Mouse (Mus musculus) hindbrain, postnatal 0 days (tissue): ENCODE measurements at regions not wholly inside any gene's neighbourhood (a gene's known extent, or its start where the extent isn't known, plus 50 kb on each side); places are given as distances from the start of the nearest gene placed in this dataset.
A peak's percentile ranks its signal among the peaks of the same experiment; 100 is the strongest.

Source experiments
- ATAC-seq: fragments of 200-750 bp; cut with Nextera tagmentation; 2 replicates; pipeline ENCODE4 v1.8.0; 2017; ENCODE audit warnings: mild to moderate bottlenecking, moderate TSS enrichment, moderate library complexity
- DNase-seq: peaks from one replicate; pipeline ENCODE4 v3.0.0-alpha.2; 2015; ENCODE audit warnings: low spot score
- H3K27ac ChIP-seq: fragments of 300-500 bp; sonication (generic); 2 replicates; pipeline ENCODE4 v1.5.1; 2014; ENCODE audit warnings: mild to moderate bottlenecking
- H3K27me3 ChIP-seq: fragments of 300-500 bp; sonication (generic); 2 replicates; pipeline ENCODE4 v1.6.1; 2014; ENCODE audit warnings: low read length, mixed read lengths; ENCODE audit not compliant: insufficient read depth
- H3K36me3 ChIP-seq: fragments of 300-500 bp; sonication (generic); 2 replicates; pipeline ENCODE4 v1.6.1; 2014; ENCODE audit warnings: low read length, mixed read lengths; ENCODE audit not compliant: insufficient read depth
- H3K4me1 ChIP-seq: fragments of 300-500 bp; sonication (generic); 2 replicates; pipeline ENCODE4 v1.6.1; 2014; ENCODE audit warnings: antibody characterized with exemption, low read length, mixed read lengths; ENCODE audit not compliant: insufficient read depth
- H3K4me2 ChIP-seq: fragments of 300-500 bp; sonication (generic); 2 replicates; pipeline ENCODE4 v1.6.1; 2014; ENCODE audit warnings: low read depth, mild to moderate bottlenecking, low read length, moderate library complexity, mixed read lengths
- H3K4me3 ChIP-seq: fragments of 300-500 bp; sonication (generic); 2 replicates; pipeline ENCODE4 v1.5.1; 2014; ENCODE audit warnings: low read length
- H3K9ac ChIP-seq: fragments of 300-500 bp; sonication (generic); replicated peaks from 2 replicates; pipeline ENCODE4 v1.6.1; 2014; ENCODE audit warnings: mild to moderate bottlenecking, low read length, moderate library complexity, mixed read lengths
- H3K9me3 ChIP-seq: fragments of 300-500 bp; sonication (generic); 2 replicates; pipeline ENCODE4 v1.6.1; 2016; ENCODE audit warnings: low read length, mixed read lengths
- CTCF ChIP-seq: IDR thresholded peaks from 2 replicates; pipeline ENCODE4 v1.5.1; 2016; ENCODE audit warnings: antibody characterized with exemption, control low read depth, low read depth
- WGBS: fragments of 180-500 bp; shearing (Covaris S2); extraction: QIAGEN DNeasy Blood & Tissue Kit; methylation state at CpG from one replicate; pipeline ENCODE4 v1.1.7; 2014; 5-methylcytosine and 5-hydroxymethylcytosine counted together

GRCm38 (mm10) chr11:7852612-7853011 lies 638.9 kb upstream of the Igfbp3 start:
- H3K4me3 ChIP-seq = no peak overlapping the region
- no peaks in the 10 kb centered on the region for H3K27me3 ChIP-seq
- 70% methylated on average over 2 of the region's 2 CpGs for WGBS
- no peak overlapping the region for H3K4me2 ChIP-seq
- DNase-seq = no peak
- H3K9ac ChIP-seq = no peak overlapping the region
- H3K4me1 ChIP-seq = no peaks in the 10 kb centered on the region
- no peak for ATAC-seq
- no peaks in the 10 kb centered on the region for H3K9me3 ChIP-seq
- no peaks in the 10 kb centered on the region for H3K36me3 ChIP-seq
- no peak overlapping the region for H3K27ac ChIP-seq
- TF ChIP-seq CTCF = no peak

- peak; percentile 15 for DNase-seq
- WGBS = 61% methylated on average over 8 of the region's 8 CpGs
- H3K36me3 ChIP-seq = no peaks in the 10 kb centered on the region
Observed at GRCm38 (mm10) chr11:7838311-7839237, 624.9 kb upstream of the Igfbp3 start.

DNA sequence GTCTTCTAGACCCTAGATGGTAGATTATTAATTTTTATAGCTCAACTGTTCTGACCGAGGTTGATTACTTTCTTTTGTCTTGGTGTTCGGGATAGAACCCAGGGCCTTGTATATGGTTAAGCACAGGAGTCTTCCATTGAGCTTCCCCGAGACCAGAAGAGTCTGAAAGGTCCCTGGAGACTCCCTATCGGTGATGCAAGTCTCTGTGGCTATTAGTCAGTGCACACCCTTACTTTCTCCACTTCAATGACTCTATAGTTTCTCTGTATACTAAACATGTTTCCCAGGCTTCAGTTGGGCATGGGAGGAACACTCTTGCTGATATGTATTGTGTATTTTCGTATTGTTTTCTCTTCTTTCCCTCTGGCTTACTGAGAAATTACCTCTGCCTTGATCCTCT lies 623.8 kb upstream of the Igfbp3 start:
- Histone ChIP-seq H3K9ac (no peak overlapping the region), H3K27ac (no peak overlapping the region), H3K27me3 (no peaks in the 10 kb centered on the region), H3K36me3 (no peaks in the 10 kb centered on the region), H3K4me1 (no peaks in the 10 kb centered on the region), H3K4me3 (no peak overlapping the region), H3K9me3 (no peaks in the 10 kb centered on the region), H3K4me2 (no peak overlapping the region)
- TF ChIP-seq CTCF = no peak
- WGBS = 79% methylated on average over 5 of the region's 5 CpGs
- ATAC-seq (no peak), DNase-seq (no peak)

More at GRCm38 (mm10) chr11:7838311-7839237, 624.9 kb upstream of the Igfbp3 start:
- H3K4me3 ChIP-seq = no peak overlapping the region
- TF ChIP-seq CTCF = no peak
- no peaks in the 10 kb centered on the region for H3K27me3 ChIP-seq
- no peaks in the 10 kb centered on the region for H3K9me3 ChIP-seq
- H3K27ac ChIP-seq = no peak overlapping the region
- no peak overlapping the region for H3K4me2 ChIP-seq
- H3K4me1 ChIP-seq = no peaks in the 10 kb centered on the region
- no peak for ATAC-seq
- no peak overlapping the region for H3K9ac ChIP-seq

DNA sequence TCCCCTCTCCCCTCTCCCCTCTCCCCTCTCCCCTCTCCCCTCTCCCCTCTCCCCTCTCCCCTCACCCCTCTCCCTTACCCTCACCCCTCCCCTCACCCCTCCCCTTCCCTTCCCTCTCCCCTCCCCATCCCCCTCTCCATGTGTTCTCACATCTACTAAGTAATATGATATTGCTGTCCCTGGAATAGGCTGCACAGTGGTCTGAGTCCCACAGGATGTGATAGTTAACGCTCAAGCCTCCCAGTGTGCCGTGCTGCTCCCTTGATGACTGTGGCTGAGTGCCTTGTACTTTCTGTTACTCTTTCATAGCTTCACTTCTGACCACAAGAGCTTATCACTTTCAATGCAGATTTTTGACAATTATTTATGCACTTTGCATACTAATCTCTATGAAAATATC lies 620.4 kb upstream of the Igfbp3 start:
- Histone ChIP-seq H3K4me2 (no peak overlapping the region), H3K36me3 (no peaks in the 10 kb centered on the region)

DNA sequence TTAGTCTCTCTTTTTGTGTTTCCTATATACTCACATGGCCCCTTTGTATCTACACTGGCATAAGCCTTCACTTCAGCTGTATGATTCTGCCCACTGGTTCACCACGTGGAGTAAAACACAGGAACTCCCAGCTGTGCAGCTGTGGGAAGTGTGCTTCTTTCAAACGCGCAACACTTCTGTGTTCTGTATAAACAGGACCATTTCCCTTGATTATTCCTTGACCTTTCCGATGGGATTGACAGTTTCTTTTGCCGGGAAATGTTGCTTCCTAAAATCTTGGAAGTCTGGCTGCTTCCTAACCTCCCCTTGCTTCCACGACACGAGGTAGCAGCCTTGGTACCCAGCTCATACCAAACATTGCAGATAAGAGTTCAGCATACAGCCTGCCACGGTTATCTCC lies 618.7 kb upstream of the Igfbp3 start:
- ATAC-seq (no peak), DNase-seq (no peak)
- Histone ChIP-seq H3K36me3 (no peaks in the 10 kb centered on the region), H3K9ac (no peak overlapping the region), H3K9me3 (no peaks in the 10 kb centered on the region), H3K4me1 (no peaks in the 10 kb centered on the region), H3K27me3 (no peaks in the 10 kb centered on the region), H3K4me2 (no peak overlapping the region), H3K4me3 (no peak overlapping the region), H3K27ac (no peak overlapping the region)
- TF ChIP-seq CTCF = no peak
- 65% methylated on average over 8 of the region's 8 CpGs for WGBS

More for the DNA sequence above, 620.4 kb upstream of the Igfbp3 start:
- Histone ChIP-seq H3K9ac (no peak overlapping the region), H3K27me3 (no peaks in the 10 kb centered on the region), H3K4me3 (no peak overlapping the region), H3K4me1 (no peaks in the 10 kb centered on the region), H3K27ac (no peak overlapping the region), H3K9me3 (no peaks in the 10 kb centered on the region)
- WGBS = 53% methylated on average over 2 of the region's 2 CpGs
- ATAC-seq (no peak), DNase-seq (no peak)
- no peak for TF ChIP-seq CTCF

DNA sequence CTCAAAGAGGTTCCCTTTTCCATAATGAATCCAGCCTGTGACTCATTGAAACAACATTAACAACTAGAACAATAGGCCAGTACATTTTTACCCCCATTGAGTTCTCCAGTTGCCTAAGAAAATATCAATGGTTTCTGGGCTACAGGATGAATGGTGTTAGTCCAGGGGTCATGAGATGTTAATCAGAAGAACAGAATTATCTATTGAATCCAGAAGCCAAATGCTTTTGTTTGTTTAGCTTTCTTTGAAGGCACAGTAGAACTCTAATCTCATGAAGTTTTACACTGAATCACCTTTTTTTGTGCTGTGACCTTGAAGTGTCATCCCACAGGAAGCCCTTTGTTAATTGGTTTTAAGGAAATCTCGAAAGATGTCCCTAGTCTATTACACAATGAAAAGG lies 616.0 kb upstream of the Igfbp3 start:
- H3K27me3 ChIP-seq = no peaks in the 10 kb centered on the region
- 37% methylated on average over 1 of the region's 1 CpGs for WGBS

GRCm38 (mm10) chr11:7828001-7828400 lies 614.3 kb upstream of the Igfbp3 start:
- H3K4me2 ChIP-seq = no peak overlapping the region
- 89% methylated on average over 4 of the region's 4 CpGs for WGBS
- TF ChIP-seq CTCF = no peak
- H3K27me3 ChIP-seq = no peaks in the 10 kb centered on the region
- no peaks in the 10 kb centered on the region for H3K9me3 ChIP-seq
- H3K27ac ChIP-seq = no peak overlapping the region
- no peak for DNase-seq
- H3K9ac ChIP-seq = no peak overlapping the region
- H3K4me1 ChIP-seq = no peaks in the 10 kb centered on the region
- no peak overlapping the region for H3K4me3 ChIP-seq
- no peak for ATAC-seq
- no peaks in the 10 kb centered on the region for H3K36me3 ChIP-seq

More for the DNA sequence above, 616.0 kb upstream of the Igfbp3 start:
- no peaks in the 10 kb centered on the region for H3K4me1 ChIP-seq
- no peak overlapping the region for H3K4me3 ChIP-seq
- no peak overlapping the region for H3K4me2 ChIP-seq
- DNase-seq = no peak
- no peak for ATAC-seq
- H3K36me3 ChIP-seq = no peaks in the 10 kb centered on the region
- H3K27ac ChIP-seq = no peak overlapping the region
- no peak for TF ChIP-seq CTCF
- no peaks in the 10 kb centered on the region for H3K9me3 ChIP-seq
- no peak overlapping the region for H3K9ac ChIP-seq
